Mouse (Mus musculus): ENCODE results near the gene Abca1.

GRCm38 (mm10) chr4:53100492-53100891 lies 59.2 kb downstream of the Abca1 start:
- no peak for TF ChIP-seq CTCF (IDR thresholded peaks at IDR 0.05; ENCODE audit: low read depth, low read length)
- TF ChIP-seq POLR2A (IDR thresholded peaks at IDR 0.05; ENCODE audit: insufficient read depth, low read length) = no peak
- no peak for TF ChIP-seq EP300 (IDR thresholded peaks at IDR 0.05; ENCODE audit: insufficient read depth, low read depth, low read length)
